Mouse (Mus musculus): ENCODE results near the gene Pip5k1c. TPM values are rescaled to one million over a fixed set of nuclear protein-coding genes. Genes with fewer than 3 reads are reported as not detected.
A peak's percentile ranks its signal among the peaks of the same experiment; 100 is the strongest.

The Pip5k1c gene
- polyA plus RNA-seq, 1 experiment from 2014 or later, result 132 TPM

- H3K27me3 ChIP-seq (ENCODE audit: control insufficient read depth, insufficient read depth, low read length), result peaks cover 31% of the 10 kb centered on the region
- DNase-seq (no peak), ATAC-seq (ENCODE audit: low FRiP score, low TSS enrichment) (no peak)
- H3K4me3 ChIP-seq (replicated peaks; ENCODE audit: low read depth, low read length), result no peak overlapping the region
- WGBS, result 60% methylated on average over 8 of the region's 8 CpGs
- H3K4me1 ChIP-seq (ENCODE audit: control insufficient read depth, insufficient read depth, low read length), result 0 out of 2 replicates have a peak, but pooled peaks cover 12% of the 10 kb centered on the region
- H3K4me2 ChIP-seq (ENCODE audit: low read length), result no peak overlapping the region
- no peaks in the 10 kb centered on the region for H3K9me3 ChIP-seq (ENCODE audit: control insufficient read depth, low read length)
- no peaks in the 10 kb centered on the region for H3K36me3 ChIP-seq (ENCODE audit: control insufficient read depth, insufficient read depth, low read length)
- no peak overlapping the region for H3K27ac ChIP-seq (replicated peaks; ENCODE audit: low read depth, low read length)
- H3K9ac ChIP-seq (replicated peaks; ENCODE audit: low read length), result no peak overlapping the region
Observed at GRCm38 (mm10) chr10:81287513-81288157, 5.1 kb upstream of the Pip5k1c start.

DNA sequence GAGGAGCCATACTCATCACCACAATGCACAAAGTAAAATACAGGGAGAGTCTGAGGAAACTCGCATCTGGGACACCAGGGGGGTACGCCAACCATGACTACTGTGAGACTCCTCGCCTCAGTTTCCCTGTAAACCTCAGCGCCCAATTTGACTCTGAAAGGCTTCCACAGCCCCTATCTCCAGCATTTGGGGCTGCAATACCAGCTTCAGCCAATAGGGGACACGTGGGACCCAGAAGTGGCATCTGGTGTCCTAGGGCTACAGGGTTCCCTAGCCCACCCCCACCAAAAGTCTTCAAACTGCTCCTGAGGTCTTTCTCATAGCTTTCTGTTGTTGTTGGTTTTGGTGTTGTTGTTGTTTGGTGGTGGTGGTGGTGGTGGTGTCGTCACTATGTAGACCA lies 4.2 kb upstream of the Pip5k1c start:
- 34% methylated on average over 6 of the region's 6 CpGs for WGBS
- Histone ChIP-seq H3K9ac (replicated peaks; ENCODE audit: low read length) (no peak overlapping the region), H3K36me3 (ENCODE audit: control insufficient read depth, insufficient read depth, low read length) (no peaks in the 10 kb centered on the region), H3K4me3 (replicated peaks; ENCODE audit: low read depth, low read length) (no peak overlapping the region), H3K9me3 (ENCODE audit: control insufficient read depth, low read length) (no peaks in the 10 kb centered on the region), H3K27me3 (ENCODE audit: control insufficient read depth, insufficient read depth, low read length) (peaks cover 31% of the 10 kb centered on the region), H3K4me1 (ENCODE audit: control insufficient read depth, insufficient read depth, low read length) (0 out of 2 replicates have a peak, but pooled peaks cover 12% of the 10 kb centered on the region), H3K4me2 (ENCODE audit: low read length) (no peak overlapping the region), H3K27ac (replicated peaks; ENCODE audit: low read depth, low read length) (no peak overlapping the region)
- DNase-seq, result peak; percentile 46
- ATAC-seq (ENCODE audit: low FRiP score, low TSS enrichment), result no peak

- DNase-seq, result peak; percentile 85
- H3K27me3 ChIP-seq (ENCODE audit: control insufficient read depth, insufficient read depth, low read length), result peaks cover 31% of the 10 kb centered on the region
- 3% methylated on average over 7 of the region's 7 CpGs for WGBS
Observed at GRCm38 (mm10) chr10:81289278-81289677, 3.5 kb upstream of the Pip5k1c start.

GRCm38 (mm10) chr10:81289811-81290210 lies 3.0 kb upstream of the Pip5k1c start:
- Histone ChIP-seq H3K27ac (replicated peaks; ENCODE audit: low read depth, low read length) (no peak overlapping the region), H3K4me1 (ENCODE audit: control insufficient read depth, insufficient read depth, low read length) (peaks cover 23% of the 10 kb centered on the region), H3K36me3 (ENCODE audit: control insufficient read depth, insufficient read depth, low read length) (no peaks in the 10 kb centered on the region), H3K27me3 (ENCODE audit: control insufficient read depth, insufficient read depth, low read length) (peaks cover 29% of the 10 kb centered on the region), H3K4me2 (ENCODE audit: low read length) (no peak overlapping the region), H3K9me3 (ENCODE audit: control insufficient read depth, low read length) (no peaks in the 10 kb centered on the region), H3K9ac (replicated peaks; ENCODE audit: low read length) (no peak overlapping the region), H3K4me3 (replicated peaks; ENCODE audit: low read depth, low read length) (no peak overlapping the region)
- 65% methylated on average over 14 of the region's 14 CpGs for WGBS
- DNase-seq, result no peak
- ATAC-seq (ENCODE audit: low FRiP score, low TSS enrichment), result no peak

More at GRCm38 (mm10) chr10:81289278-81289677, 3.5 kb upstream of the Pip5k1c start:
- Histone ChIP-seq H3K4me1 (ENCODE audit: control insufficient read depth, insufficient read depth, low read length) (peaks cover 18% of the 10 kb centered on the region), H3K36me3 (ENCODE audit: control insufficient read depth, insufficient read depth, low read length) (no peaks in the 10 kb centered on the region), H3K4me2 (ENCODE audit: low read length) (no peak overlapping the region), H3K9me3 (ENCODE audit: control insufficient read depth, low read length) (no peaks in the 10 kb centered on the region), H3K27ac (replicated peaks; ENCODE audit: low read depth, low read length) (no peak overlapping the region), H3K4me3 (replicated peaks; ENCODE audit: low read depth, low read length) (no peak overlapping the region), H3K9ac (replicated peaks; ENCODE audit: low read length) (no peak overlapping the region)
- ATAC-seq (ENCODE audit: low FRiP score, low TSS enrichment), result no peak

- Histone ChIP-seq H3K4me2 (ENCODE audit: low read length) (0 out of 2 replicates have a peak overlapping the region, but pooled peaks have one; percentile 6), H3K36me3 (ENCODE audit: control insufficient read depth, insufficient read depth, low read length) (no peaks in the 10 kb centered on the region), H3K9me3 (ENCODE audit: control insufficient read depth, low read length) (no peaks in the 10 kb centered on the region), H3K27me3 (ENCODE audit: control insufficient read depth, insufficient read depth, low read length) (peaks cover 22% of the 10 kb centered on the region), H3K4me3 (replicated peaks; ENCODE audit: low read depth, low read length) (no peak overlapping the region), H3K9ac (replicated peaks; ENCODE audit: low read length) (no peak overlapping the region), H3K4me1 (ENCODE audit: control insufficient read depth, insufficient read depth, low read length) (peaks cover 29% of the 10 kb centered on the region), H3K27ac (replicated peaks; ENCODE audit: low read depth, low read length) (no peak overlapping the region)
- ATAC-seq (ENCODE audit: low FRiP score, low TSS enrichment) (no peak), DNase-seq (peak; percentile 33)
- WGBS, result 11% methylated on average over 24 of the region's 24 CpGs
Observed at GRCm38 (mm10) chr10:81290698-81291460, 1.9 kb upstream of the Pip5k1c start.

DNA sequence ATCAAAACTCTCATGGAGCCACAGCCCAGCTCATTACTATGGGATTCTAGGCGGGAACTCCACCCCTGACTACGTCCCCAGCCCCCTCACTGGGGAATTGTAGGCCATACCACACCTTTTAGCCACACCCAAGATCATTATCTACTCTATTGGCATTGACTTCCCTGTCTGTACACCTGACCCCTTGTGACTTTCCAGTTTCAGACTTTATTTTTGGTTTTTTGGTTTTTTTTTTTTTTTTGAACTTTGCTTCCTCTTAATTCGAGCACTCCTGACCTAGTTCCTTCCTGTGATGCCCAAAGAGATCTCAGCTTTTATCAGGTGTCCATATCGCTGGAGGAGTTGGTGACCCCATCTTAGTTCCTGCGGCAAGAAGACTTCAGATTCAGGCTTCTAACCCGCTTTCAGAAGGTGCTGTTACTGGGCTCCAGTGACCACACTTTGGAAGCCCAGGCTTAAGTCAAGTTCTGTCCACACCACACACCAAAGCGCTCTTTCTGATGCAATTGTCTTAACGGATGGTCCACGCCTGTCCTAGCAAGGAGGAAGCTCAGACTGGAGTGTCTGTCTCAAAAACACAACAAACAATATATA lies 1.2 kb upstream of the Pip5k1c start, which contains the start of gene Tjp3:
Tjp3 (minus strand) TSS at position 71 of the 594 bp plus-strand sequence.
- DNase-seq (no peak), ATAC-seq (ENCODE audit: low FRiP score, low TSS enrichment) (no peak)
- H3K9me3 ChIP-seq (ENCODE audit: control insufficient read depth, low read length), result no peaks in the 10 kb centered on the region
- no peaks in the 10 kb centered on the region for H3K36me3 ChIP-seq (ENCODE audit: control insufficient read depth, insufficient read depth, low read length)
- 0 out of 2 replicates have a peak within 1 kb of the TSS, but pooled peaks have one; percentile 6 for H3K4me2 ChIP-seq (ENCODE audit: low read length)
- no peak within 1 kb of the TSS for H3K27ac ChIP-seq (replicated peaks; ENCODE audit: low read depth, low read length)
- H3K27me3 ChIP-seq (ENCODE audit: control insufficient read depth, insufficient read depth, low read length), result peaks cover 22% of the 10 kb centered on the region
- no peak within 1 kb of the TSS for H3K4me3 ChIP-seq (replicated peaks; ENCODE audit: low read depth, low read length)
- peaks cover 28% of the 10 kb centered on the region for H3K4me1 ChIP-seq (ENCODE audit: control insufficient read depth, insufficient read depth, low read length)
- 75% methylated on average over 9 of the region's 9 CpGs for WGBS
- no peak within 1 kb of the TSS for H3K9ac ChIP-seq (replicated peaks; ENCODE audit: low read length)

DNA sequence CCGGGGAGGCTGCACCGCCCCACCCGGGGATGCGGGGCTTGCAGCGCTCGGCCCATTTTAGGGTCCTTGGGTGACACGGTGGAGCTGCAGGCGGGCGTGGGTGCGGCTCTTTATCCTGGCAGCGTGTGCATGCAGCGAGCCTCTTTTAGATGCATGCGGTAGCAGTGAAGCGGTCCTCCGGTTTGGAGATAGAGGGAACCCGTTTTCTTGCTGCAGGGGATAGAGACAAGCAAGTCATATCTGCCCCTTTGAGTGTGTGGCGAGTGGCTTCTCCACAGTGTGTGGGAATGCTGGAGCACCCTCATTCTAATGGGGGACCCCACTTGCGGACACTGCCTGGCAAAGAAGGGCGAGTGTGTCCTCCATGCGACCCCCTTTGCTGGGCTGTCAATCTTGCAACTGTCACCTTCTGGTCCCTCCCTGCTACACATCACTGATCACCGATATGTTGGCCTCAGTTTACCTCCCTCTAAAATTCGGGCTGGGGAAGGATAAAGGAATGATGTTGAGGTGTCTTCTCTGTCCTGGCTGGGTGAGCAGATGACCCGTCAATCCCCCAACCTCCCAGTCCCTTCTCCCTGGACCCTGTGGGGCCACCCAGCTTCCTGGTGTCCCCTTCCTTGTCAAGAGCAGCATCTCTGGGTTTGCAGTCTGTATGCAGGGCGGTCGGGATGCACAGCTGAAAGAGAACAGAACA lies 719 bp downstream of the Pip5k1c start:
- Histone ChIP-seq H3K4me3 (replicated peaks; ENCODE audit: low read depth, low read length) (peak overlapping the region; percentile 87), H3K27ac (replicated peaks; ENCODE audit: low read depth, low read length) (peak overlapping the region; percentile 89), H3K27me3 (ENCODE audit: control insufficient read depth, insufficient read depth, low read length) (peaks cover 22% of the 10 kb centered on the region), H3K4me2 (ENCODE audit: low read length) (peak overlapping the region; percentile 97), H3K4me1 (ENCODE audit: control insufficient read depth, insufficient read depth, low read length) (peaks cover 28% of the 10 kb centered on the region), H3K9ac (replicated peaks; ENCODE audit: low read length) (peak overlapping the region; percentile 82), H3K36me3 (ENCODE audit: control insufficient read depth, insufficient read depth, low read length) (no peaks in the 10 kb centered on the region), H3K9me3 (ENCODE audit: control insufficient read depth, low read length) (no peaks in the 10 kb centered on the region)
- ATAC-seq (ENCODE audit: low FRiP score, low TSS enrichment), result no peak
- DNase-seq, result no peak
- WGBS, result 3% methylated on average over 25 of the region's 25 CpGs

GRCm38 (mm10) chr10:81294442-81294841 lies 1.7 kb downstream of the Pip5k1c start:
- Histone ChIP-seq H3K9ac (replicated peaks; ENCODE audit: low read length) (peak overlapping the region; percentile 82), H3K4me3 (replicated peaks; ENCODE audit: low read depth, low read length) (peak overlapping the region; percentile 87), H3K27ac (replicated peaks; ENCODE audit: low read depth, low read length) (no peak overlapping the region), H3K4me1 (ENCODE audit: control insufficient read depth, insufficient read depth, low read length) (peaks cover 28% of the 10 kb centered on the region), H3K36me3 (ENCODE audit: control insufficient read depth, insufficient read depth, low read length) (no peaks in the 10 kb centered on the region), H3K9me3 (ENCODE audit: control insufficient read depth, low read length) (no peaks in the 10 kb centered on the region), H3K27me3 (ENCODE audit: control insufficient read depth, insufficient read depth, low read length) (peaks cover 20% of the 10 kb centered on the region), H3K4me2 (ENCODE audit: low read length) (peak overlapping the region; percentile 97)
- ATAC-seq (ENCODE audit: low FRiP score, low TSS enrichment) (no peak), DNase-seq (no peak)
- WGBS, result 72% methylated on average over 8 of the region's 8 CpGs
